Mouse (Mus musculus) olfactory bulb, adult 2 months (tissue): Measurements from ENCODE around the gene Rnf217. TPM values are rescaled to one million over a fixed set of nuclear protein-coding genes. Genes with fewer than 3 reads are reported as not detected.

Experiments used
- H3K27ac ChIP-seq: fragments of 200-500 bp; 2 replicates; pipeline ENCODE4 v1.5.1; 2012; ENCODE audit warnings: low read depth, low read length; ENCODE audit not compliant: insufficient read depth
- H3K4me1 ChIP-seq: fragments of 200-500 bp; 2 replicates; pipeline ENCODE4 v1.6.1; 2012; ENCODE audit warnings: low read length; ENCODE audit not compliant: control insufficient read depth, insufficient read depth
- H3K4me3 ChIP-seq: fragments of 200-500 bp; 2 replicates; pipeline ENCODE4 v1.5.1; 2012; ENCODE audit warnings: mild to moderate bottlenecking, low read depth, low read length, moderate library complexity; ENCODE audit not compliant: insufficient read depth
- CTCF ChIP-seq: fragments of 200-500 bp; IDR thresholded peaks from 2 replicates; pipeline ENCODE4 v1.5.1; 2012; ENCODE audit warnings: low read depth, mild to moderate bottlenecking, low read length, moderate library complexity; ENCODE audit not compliant: insufficient read depth
- POLR2A ChIP-seq: fragments of 200-500 bp; IDR thresholded peaks from 2 replicates; pipeline ENCODE4 v1.6.1; 2012; ENCODE audit warnings: mild to moderate bottlenecking, low read depth, low read length, moderate library complexity; ENCODE audit not compliant: insufficient read depth
- WGBS: fragments of 180-500 bp; shearing (Covaris S2); methylation state at CpG from one replicate; pipeline ENCODE4 v1.1.7; 2018; 5-methylcytosine and 5-hydroxymethylcytosine counted together
- polyA plus RNA-seq: library from polyadenylated mRNA; stranded (reverse); fragments of >200 nt; gene quantifications from 2 replicates; pipeline ENCODE4 v1.2.4, GENCODE M21; 2012; ENCODE audit warnings: low replicate concordance; ENCODE audit not compliant: missing spikeins, insufficient read depth, insufficient read length

The Rnf217 gene
- polyA plus RNA-seq, 1 experiment, result not detected

- 60% methylated on average over 2 of the region's 2 CpGs for WGBS
- no peak for TF ChIP-seq POLR2A
- no peak for TF ChIP-seq CTCF
- no peak overlapping the region for H3K27ac ChIP-seq
- H3K4me3 ChIP-seq, result no peak overlapping the region
- no peaks in the 10 kb centered on the region for H3K4me1 ChIP-seq
Observed at GRCm38 (mm10) chr10:31557311-31557710, 51.7 kb downstream of the Rnf217 start.

- WGBS, result 91% methylated on average over 6 of the region's 6 CpGs
- 0 out of 2 replicates have a peak, but pooled peaks cover 2% of the 10 kb centered on the region for H3K4me1 ChIP-seq
- no peak for TF ChIP-seq CTCF
- TF ChIP-seq POLR2A, result no peak
- no peak overlapping the region for H3K4me3 ChIP-seq
- H3K27ac ChIP-seq, result no peak overlapping the region
Observed at GRCm38 (mm10) chr10:31555433-31555960, 53.5 kb downstream of the Rnf217 start.

GRCm38 (mm10) chr10:31553302-31553701, 55.7 kb downstream of the Rnf217 start:
- Histone ChIP-seq H3K4me3 (no peak overlapping the region), H3K4me1 (0 out of 2 replicates have a peak, but pooled peaks cover 2% of the 10 kb centered on the region), H3K27ac (no peak overlapping the region)
- 61% methylated on average over 4 of the region's 4 CpGs for WGBS
- TF ChIP-seq POLR2A, result no peak
- TF ChIP-seq CTCF, result no peak

GRCm38 (mm10) chr10:31551850-31552249, 57.1 kb downstream of the Rnf217 start:
- no peak overlapping the region for H3K4me3 ChIP-seq
- H3K4me1 ChIP-seq, result 0 out of 2 replicates have a peak, but pooled peaks cover 2% of the 10 kb centered on the region
- no peak overlapping the region for H3K27ac ChIP-seq
- WGBS, result 76% methylated on average over 7 of the region's 7 CpGs
- TF ChIP-seq CTCF, result no peak
- TF ChIP-seq POLR2A, result no peak

- TF ChIP-seq POLR2A (no peak), CTCF (no peak)
- H3K4me3 ChIP-seq, result no peak overlapping the region
- WGBS, result 13% methylated on average over 1 of the region's 1 CpGs
- H3K27ac ChIP-seq, result no peak overlapping the region
- H3K4me1 ChIP-seq, result 0 out of 2 replicates have a peak, but pooled peaks cover 2% of the 10 kb centered on the region
Observed at GRCm38 (mm10) chr10:31551362-31551761, 57.6 kb downstream of the Rnf217 start.

- no peak for TF ChIP-seq CTCF
- TF ChIP-seq POLR2A, result no peak
- H3K4me3 ChIP-seq, result no peak overlapping the region
- WGBS, result 72% methylated on average over 2 of the region's 2 CpGs
Observed at GRCm38 (mm10) chr10:31547156-31547555, 61.8 kb downstream of the Rnf217 start.

GRCm38 (mm10) chr10:31544149-31544942, 64.6 kb downstream of the Rnf217 start:
- Histone ChIP-seq H3K4me1 (no peaks in the 10 kb centered on the region), H3K27ac (no peak overlapping the region), H3K4me3 (no peak overlapping the region)
- WGBS, result 90% methylated on average over 6 of the region's 6 CpGs
- TF ChIP-seq CTCF (no peak), POLR2A (no peak)

More at GRCm38 (mm10) chr10:31547156-31547555, 61.8 kb downstream of the Rnf217 start:
- no peak overlapping the region for H3K27ac ChIP-seq
- 0 out of 2 replicates have a peak, but pooled peaks cover 2% of the 10 kb centered on the region for H3K4me1 ChIP-seq

- no peak overlapping the region for H3K27ac ChIP-seq
- TF ChIP-seq POLR2A (no peak), CTCF (no peak)
- no peak overlapping the region for H3K4me3 ChIP-seq
- WGBS, result 90% methylated on average over 4 of the region's 4 CpGs
- no peaks in the 10 kb centered on the region for H3K4me1 ChIP-seq
Observed at GRCm38 (mm10) chr10:31540518-31540917, 68.5 kb downstream of the Rnf217 start.

- no peak for TF ChIP-seq POLR2A
- TF ChIP-seq CTCF, result no peak
- Histone ChIP-seq H3K4me3 (no peak overlapping the region), H3K4me1 (no peaks in the 10 kb centered on the region), H3K27ac (no peak overlapping the region)
- 89% methylated on average over 2 of the region's 2 CpGs for WGBS
Observed at GRCm38 (mm10) chr10:31539351-31539750, 69.6 kb downstream of the Rnf217 start.
